Mouse (Mus musculus): ENCODE results near the gene Plekhg5.

DNA sequence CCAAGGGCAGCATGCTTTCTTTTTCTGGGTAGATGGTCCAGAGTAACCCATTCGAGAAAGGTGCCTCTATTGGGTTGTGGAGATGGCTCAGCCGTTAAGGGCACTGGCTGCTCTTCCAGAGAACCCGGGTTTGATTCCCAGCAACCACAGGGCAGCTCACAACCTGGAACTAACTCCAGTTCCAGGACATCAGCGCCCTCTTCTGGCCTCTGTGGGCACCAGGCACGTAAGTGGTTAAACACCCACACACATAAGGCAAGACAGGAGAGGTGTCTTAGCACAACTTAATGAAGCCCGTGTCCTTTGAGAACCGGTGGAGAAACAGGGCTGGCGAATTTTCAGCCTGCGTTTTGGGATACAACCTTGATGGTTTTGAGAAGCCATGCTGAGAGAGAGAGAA is 2.2 kb downstream of the Plekhg5 start:
- TF ChIP-seq CTCF (IDR thresholded peaks at IDR 0.05; ENCODE audit: borderline replicate concordance, control insufficient read depth, extremely low read depth, insufficient read depth, low read length, poor library complexity) (no peak), POLR2A (IDR thresholded peaks at IDR 0.05; ENCODE audit: control insufficient read depth, extremely low read depth, insufficient read depth, low read length, poor library complexity) (no peak)
